Mouse (Mus musculus) lung, embryonic 15.5 days (tissue): ENCODE results near the gene Tob1. TPM values are rescaled to one million over a fixed set of nuclear protein-coding genes. Genes with fewer than 3 reads are reported as not detected.

Experiments used
- ATAC-seq: fragments of 200-750 bp; cut with Nextera tagmentation; 2 replicates; pipeline ENCODE4 v1.8.0; 2017; ENCODE audit warnings: moderate number of reproducible peaks, borderline replicate concordance; ENCODE audit not compliant: low FRiP score, low TSS enrichment; ENCODE audit errors: extremely low read depth
- H3K27ac ChIP-seq: fragments of 300-500 bp; sonication (generic); 2 replicates; pipeline ENCODE4 v1.5.1; 2015; ENCODE audit warnings: moderate library complexity, mild to moderate bottlenecking, inconsistent platforms
- H3K27me3 ChIP-seq: fragments of 300-500 bp; sonication (generic); 2 replicates; pipeline ENCODE4 v1.6.1; 2015; ENCODE audit warnings: inconsistent platforms
- H3K36me3 ChIP-seq: fragments of 300-500 bp; sonication (generic); 2 replicates; pipeline ENCODE4 v1.6.1; 2015; ENCODE audit warnings: inconsistent platforms
- H3K4me1 ChIP-seq: fragments of 300-500 bp; sonication (generic); 2 replicates; pipeline ENCODE4 v1.6.1; 2015; ENCODE audit warnings: inconsistent platforms
- H3K4me2 ChIP-seq: fragments of 300-500 bp; sonication (generic); 2 replicates; pipeline ENCODE4 v1.6.1; 2015; ENCODE audit warnings: inconsistent platforms, mild to moderate bottlenecking, moderate library complexity
- H3K4me3 ChIP-seq: fragments of 300-500 bp; sonication (generic); 2 replicates; pipeline ENCODE4 v1.5.1; 2015; ENCODE audit warnings: mild to moderate bottlenecking, inconsistent platforms
- H3K9ac ChIP-seq: fragments of 300-500 bp; sonication (generic); 2 replicates; pipeline ENCODE4 v1.6.1; 2015; ENCODE audit warnings: inconsistent platforms
- H3K9me3 ChIP-seq: fragments of 300-500 bp; sonication (generic); 2 replicates; pipeline ENCODE4 v1.6.1; 2016; ENCODE audit warnings: inconsistent platforms
- WGBS: fragments of 180-500 bp; shearing (Covaris S2); methylation state at CpG from one replicate; pipeline ENCODE4 v1.1.7; 2015; 5-methylcytosine and 5-hydroxymethylcytosine counted together
- polyA plus RNA-seq: library from polyadenylated mRNA; unstranded; fragments of >200 nt; fragmentation: Nextera tagmentation; extraction: Ambion mirVana; gene quantifications from 2 replicates; pipeline ENCODE4 v1.2.1, GENCODE M21; 2015

Tob1 gene
- polyA plus RNA-seq, 1 experiment from 2014 or later = 26.5 TPM

DNA sequence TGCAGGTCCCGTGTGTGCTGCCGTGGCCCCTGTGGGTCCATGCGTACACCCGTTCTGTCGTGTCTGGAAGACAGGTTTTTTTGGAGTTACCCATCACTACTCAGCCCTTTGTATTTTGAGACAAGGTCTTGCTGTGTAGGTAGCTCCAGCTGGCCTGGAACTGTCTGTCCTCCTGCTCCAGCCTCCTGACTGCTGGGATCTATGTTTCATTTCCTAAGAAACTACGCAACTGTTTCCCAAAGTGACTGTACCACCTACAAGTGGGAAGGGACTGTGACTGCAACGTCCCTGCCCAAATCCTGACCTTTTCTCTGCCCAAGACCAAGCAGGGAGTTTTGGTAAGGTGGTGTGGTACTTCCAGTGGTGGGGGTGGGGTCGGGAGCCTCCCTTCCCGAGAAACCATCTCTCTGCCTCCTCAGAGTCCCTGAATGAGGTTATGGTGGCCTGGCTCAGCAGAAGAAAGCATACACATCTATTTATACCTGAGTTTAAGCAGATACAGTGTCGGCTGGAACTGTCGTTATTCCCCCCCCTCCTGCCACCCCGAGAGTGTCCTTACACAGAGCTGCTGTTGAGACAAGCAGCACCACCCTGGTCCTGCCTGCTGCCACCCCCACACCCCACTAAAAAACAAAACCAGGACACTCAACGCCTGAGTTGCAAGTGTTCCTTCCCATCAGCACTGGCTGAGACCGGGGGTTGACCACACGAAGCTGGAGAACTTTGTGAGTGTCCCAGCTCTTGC is 33.2 kb upstream of the Tob1 start:
- ATAC-seq = no peak
- no peaks in the 10 kb centered on the region for H3K27me3 ChIP-seq

GRCm38 (mm10) chr11:94179768-94180167 is 31.5 kb upstream of the Tob1 start:
- peaks cover 8% of the 10 kb centered on the region for H3K4me1 ChIP-seq
- no peak for ATAC-seq
- WGBS = 13% methylated on average over 1 of the region's 1 CpGs

More for the DNA sequence above, 33.2 kb upstream of the Tob1 start:
- Histone ChIP-seq H3K27ac (no peak overlapping the region), H3K4me1 (peaks cover 13% of the 10 kb centered on the region), H3K36me3 (no peaks in the 10 kb centered on the region), H3K4me2 (no peak overlapping the region), H3K9me3 (no peaks in the 10 kb centered on the region), H3K9ac (no peak overlapping the region), H3K4me3 (no peak overlapping the region)
- 76% methylated on average over 15 of the region's 15 CpGs for WGBS

GRCm38 (mm10) chr11:94180194-94180593 is 31.1 kb upstream of the Tob1 start:
- Histone ChIP-seq H3K27me3 (no peaks in the 10 kb centered on the region), H3K27ac (no peak overlapping the region), H3K4me2 (no peak overlapping the region), H3K9ac (no peak overlapping the region), H3K4me1 (peaks cover 5% of the 10 kb centered on the region), H3K36me3 (no peaks in the 10 kb centered on the region), H3K4me3 (no peak overlapping the region), H3K9me3 (no peaks in the 10 kb centered on the region)
- WGBS = 61% methylated on average over 4 of the region's 4 CpGs
- ATAC-seq = no peak

More at GRCm38 (mm10) chr11:94179768-94180167, 31.5 kb upstream of the Tob1 start:
- Histone ChIP-seq H3K9ac (no peak overlapping the region), H3K27ac (no peak overlapping the region), H3K4me3 (no peak overlapping the region), H3K9me3 (no peaks in the 10 kb centered on the region), H3K4me2 (no peak overlapping the region), H3K36me3 (no peaks in the 10 kb centered on the region), H3K27me3 (no peaks in the 10 kb centered on the region)

DNA sequence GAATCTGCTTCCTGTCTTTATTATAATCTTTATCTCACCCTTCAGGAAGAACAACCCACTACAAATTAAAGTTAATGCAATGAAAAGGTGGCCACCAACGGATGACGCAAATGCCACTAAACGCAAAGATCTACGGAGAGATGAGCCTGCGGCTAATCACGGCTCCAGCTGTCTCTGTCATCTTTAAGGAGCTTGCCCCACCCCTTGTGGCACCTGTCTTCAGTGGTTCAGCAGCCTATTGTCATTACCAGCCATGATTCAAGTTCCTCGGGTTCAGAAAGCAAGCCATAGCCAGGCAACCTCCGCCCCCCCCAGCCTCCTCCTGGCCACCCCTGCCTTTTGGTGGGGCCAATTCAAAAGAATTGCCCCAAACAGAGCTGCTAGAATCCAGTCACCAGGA is 29.6 kb upstream of the Tob1 start:
- Histone ChIP-seq H3K36me3 (no peaks in the 10 kb centered on the region), H3K9ac (no peak overlapping the region), H3K4me2 (no peak overlapping the region), H3K27me3 (no peaks in the 10 kb centered on the region), H3K4me3 (no peak overlapping the region), H3K27ac (no peak overlapping the region), H3K4me1 (no peaks in the 10 kb centered on the region), H3K9me3 (no peaks in the 10 kb centered on the region)
- 87% methylated on average over 8 of the region's 8 CpGs for WGBS
- no peak for ATAC-seq

DNA sequence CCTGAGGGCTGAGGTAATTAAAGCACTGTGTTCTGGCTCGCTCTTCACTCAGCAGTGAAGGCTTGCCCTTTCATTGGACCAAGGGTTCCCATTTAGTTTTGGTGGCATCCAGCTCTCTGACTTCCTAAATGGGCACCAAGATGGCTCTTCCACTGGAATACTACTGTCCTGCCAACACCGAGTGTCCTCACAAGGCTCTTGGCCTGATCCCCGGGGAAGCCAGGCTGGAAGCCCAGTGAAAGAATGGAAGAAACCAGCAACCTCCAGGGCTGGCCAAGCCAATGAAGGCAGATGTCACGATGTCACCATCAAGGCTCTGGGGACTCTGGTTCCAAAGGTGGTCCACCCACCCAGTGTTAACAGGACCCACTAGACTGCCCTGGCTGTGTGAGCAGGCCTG is 28.5 kb upstream of the Tob1 start:
- H3K9ac ChIP-seq = no peak overlapping the region
- no peak for ATAC-seq
- no peaks in the 10 kb centered on the region for H3K36me3 ChIP-seq
- 93% methylated on average over 4 of the region's 4 CpGs for WGBS
- H3K4me3 ChIP-seq = no peak overlapping the region
- H3K9me3 ChIP-seq = no peaks in the 10 kb centered on the region
- no peak overlapping the region for H3K4me2 ChIP-seq
- H3K27ac ChIP-seq = no peak overlapping the region
- H3K4me1 ChIP-seq = no peaks in the 10 kb centered on the region
- H3K27me3 ChIP-seq = no peaks in the 10 kb centered on the region

DNA sequence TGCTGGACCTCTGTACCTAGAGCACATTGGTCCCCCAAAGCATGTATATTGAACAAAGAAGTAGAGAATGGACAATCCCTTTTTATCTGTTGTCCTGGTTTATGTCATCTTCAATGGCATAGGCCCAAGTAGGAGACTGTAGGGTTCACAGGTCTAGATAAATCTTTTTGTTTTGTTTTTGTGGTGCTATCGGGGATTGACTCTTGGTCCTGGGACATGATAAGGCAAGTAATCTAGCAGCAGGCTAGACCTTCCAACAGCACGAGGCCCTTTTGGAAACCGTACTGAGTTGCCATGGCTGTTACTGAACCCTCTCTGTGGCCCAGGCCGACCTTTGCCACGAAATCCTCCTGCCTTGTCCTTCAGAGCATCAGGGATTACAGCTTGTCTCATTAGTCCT is 28.1 kb upstream of the Tob1 start:
- H3K27me3 ChIP-seq = no peaks in the 10 kb centered on the region
- no peak overlapping the region for H3K9ac ChIP-seq
- no peak overlapping the region for H3K27ac ChIP-seq
- no peaks in the 10 kb centered on the region for H3K36me3 ChIP-seq
- H3K4me1 ChIP-seq = no peaks in the 10 kb centered on the region
- WGBS = 81% methylated on average over 5 of the region's 5 CpGs
- no peaks in the 10 kb centered on the region for H3K9me3 ChIP-seq
- H3K4me3 ChIP-seq = no peak overlapping the region
- ATAC-seq = no peak
- H3K4me2 ChIP-seq = no peak overlapping the region

- no peak overlapping the region for H3K4me3 ChIP-seq
- no peak overlapping the region for H3K9ac ChIP-seq
- H3K27ac ChIP-seq = no peak overlapping the region
- WGBS = 69% methylated on average over 2 of the region's 2 CpGs
- ATAC-seq = no peak
- H3K36me3 ChIP-seq = no peaks in the 10 kb centered on the region
- no peaks in the 10 kb centered on the region for H3K9me3 ChIP-seq
- H3K4me2 ChIP-seq = no peak overlapping the region
- no peaks in the 10 kb centered on the region for H3K4me1 ChIP-seq
- no peaks in the 10 kb centered on the region for H3K27me3 ChIP-seq
Observed at GRCm38 (mm10) chr11:94183671-94184070, 27.6 kb upstream of the Tob1 start.

GRCm38 (mm10) chr11:94189579-94189978 is 21.7 kb upstream of the Tob1 start:
- Histone ChIP-seq H3K27me3 (no peaks in the 10 kb centered on the region), H3K9ac (no peak overlapping the region), H3K4me3 (no peak overlapping the region), H3K36me3 (no peaks in the 10 kb centered on the region), H3K4me1 (no peaks in the 10 kb centered on the region), H3K27ac (no peak overlapping the region), H3K9me3 (no peaks in the 10 kb centered on the region), H3K4me2 (no peak overlapping the region)
- no peak for ATAC-seq
- 30% methylated on average over 10 of the region's 10 CpGs for WGBS

GRCm38 (mm10) chr11:94190665-94191064 is 20.6 kb upstream of the Tob1 start:
- H3K36me3 ChIP-seq = no peaks in the 10 kb centered on the region
- H3K9ac ChIP-seq = no peak overlapping the region
- H3K27me3 ChIP-seq = no peaks in the 10 kb centered on the region
- WGBS = 84% methylated on average over 5 of the region's 5 CpGs
- no peak overlapping the region for H3K4me3 ChIP-seq
- no peak for ATAC-seq
- H3K4me1 ChIP-seq = no peaks in the 10 kb centered on the region
- H3K9me3 ChIP-seq = no peaks in the 10 kb centered on the region
- H3K4me2 ChIP-seq = no peak overlapping the region
- no peak overlapping the region for H3K27ac ChIP-seq

DNA sequence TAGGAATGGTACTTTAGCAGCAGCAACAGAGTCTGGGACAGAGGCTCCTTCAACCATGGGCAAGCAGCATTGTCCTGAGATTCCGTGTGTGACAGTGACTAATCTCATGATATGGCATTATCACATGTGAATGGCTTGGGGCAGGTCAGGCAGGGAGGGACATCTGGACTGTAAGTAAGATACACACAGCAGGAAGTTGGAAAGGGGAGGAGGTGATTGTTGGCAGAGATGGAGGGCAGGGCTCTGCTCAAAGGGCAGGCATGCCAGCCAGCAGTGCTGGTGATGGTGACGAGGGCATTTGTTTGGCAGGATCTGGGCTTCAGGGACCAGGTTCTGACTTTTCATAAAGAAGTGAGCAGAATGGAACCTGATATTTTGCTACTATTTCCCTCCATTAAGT is 18.1 kb upstream of the Tob1 start:
- no peak overlapping the region for H3K9ac ChIP-seq
- H3K4me3 ChIP-seq = no peak overlapping the region
- H3K36me3 ChIP-seq = no peaks in the 10 kb centered on the region
- no peaks in the 10 kb centered on the region for H3K9me3 ChIP-seq
- no peaks in the 10 kb centered on the region for H3K27me3 ChIP-seq
- 66% methylated on average over 2 of the region's 2 CpGs for WGBS
- H3K27ac ChIP-seq = no peak overlapping the region
- no peak overlapping the region for H3K4me2 ChIP-seq
- ATAC-seq = no peak
- no peaks in the 10 kb centered on the region for H3K4me1 ChIP-seq

DNA sequence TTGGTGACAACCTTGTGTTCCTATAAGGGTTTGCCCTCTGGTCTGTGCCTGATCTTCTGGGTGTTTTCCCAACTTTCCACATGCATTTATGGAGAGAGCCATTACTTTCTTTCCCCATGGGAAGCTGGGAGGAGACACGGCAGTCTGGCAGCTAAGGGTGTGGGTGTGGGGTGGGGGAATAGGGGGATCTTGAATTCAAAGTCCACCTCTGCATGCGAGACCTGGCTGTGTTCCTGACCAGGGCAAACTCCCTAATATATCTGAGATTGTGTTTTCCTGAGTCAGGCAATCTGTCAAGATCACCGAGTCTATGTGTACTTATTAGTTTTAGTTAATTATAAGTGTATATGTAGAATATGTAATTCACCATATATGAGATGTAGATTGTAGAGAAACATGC is 14.9 kb upstream of the Tob1 start:
- Histone ChIP-seq H3K4me1 (no peaks in the 10 kb centered on the region), H3K4me3 (no peak overlapping the region), H3K36me3 (no peaks in the 10 kb centered on the region), H3K9me3 (no peaks in the 10 kb centered on the region), H3K9ac (no peak overlapping the region), H3K27ac (no peak overlapping the region), H3K4me2 (no peak overlapping the region), H3K27me3 (no peaks in the 10 kb centered on the region)
- ATAC-seq = no peak
- 68% methylated on average over 3 of the region's 3 CpGs for WGBS

DNA sequence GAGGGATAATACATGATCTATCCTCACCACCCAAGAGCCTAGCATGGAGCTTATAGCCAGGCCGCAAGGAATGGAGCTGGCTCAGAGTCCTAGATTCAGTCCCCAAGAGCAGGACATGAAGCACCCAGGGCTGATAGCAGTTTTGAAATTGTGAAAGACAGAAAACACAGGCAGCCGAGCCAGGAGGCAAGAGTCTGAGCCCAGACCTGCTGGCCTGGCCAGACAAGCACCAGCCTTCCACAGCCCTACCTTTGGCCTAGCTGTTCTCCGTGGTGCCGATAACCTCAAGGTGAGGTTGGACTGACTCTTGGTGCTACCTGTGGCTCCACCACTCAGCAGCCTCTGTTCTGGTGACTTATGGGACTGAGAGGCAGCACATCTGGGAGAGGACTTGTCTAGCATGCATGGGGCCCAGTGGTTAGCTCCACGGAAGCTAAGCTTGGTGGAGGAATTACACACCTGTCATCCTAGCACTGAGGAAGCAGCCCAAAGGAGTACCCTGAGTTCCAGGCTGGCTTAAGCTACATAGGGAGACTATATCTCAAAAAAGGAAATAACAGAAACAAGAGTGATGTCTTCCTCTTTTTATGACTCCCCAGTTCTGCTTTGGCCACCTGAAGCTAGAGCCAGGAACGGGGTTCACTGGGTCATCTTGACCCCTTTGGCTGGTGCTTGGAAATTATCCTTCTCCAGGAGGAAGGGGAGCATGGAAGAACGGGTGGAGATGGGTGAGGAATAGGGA is 12.7 kb upstream of the Tob1 start:
- 81% methylated on average over 7 of the region's 7 CpGs for WGBS
- ATAC-seq = no peak

More for the DNA sequence above, 12.7 kb upstream of the Tob1 start:
- no peak overlapping the region for H3K27ac ChIP-seq
- no peaks in the 10 kb centered on the region for H3K4me1 ChIP-seq
- no peaks in the 10 kb centered on the region for H3K9me3 ChIP-seq
- H3K27me3 ChIP-seq = no peaks in the 10 kb centered on the region
- no peak overlapping the region for H3K4me2 ChIP-seq
- H3K36me3 ChIP-seq = no peaks in the 10 kb centered on the region
- no peak overlapping the region for H3K4me3 ChIP-seq
- H3K9ac ChIP-seq = no peak overlapping the region
